Mouse (Mus musculus): Measurements from ENCODE around the gene Evi5l.

Evi5l gene

DNA sequence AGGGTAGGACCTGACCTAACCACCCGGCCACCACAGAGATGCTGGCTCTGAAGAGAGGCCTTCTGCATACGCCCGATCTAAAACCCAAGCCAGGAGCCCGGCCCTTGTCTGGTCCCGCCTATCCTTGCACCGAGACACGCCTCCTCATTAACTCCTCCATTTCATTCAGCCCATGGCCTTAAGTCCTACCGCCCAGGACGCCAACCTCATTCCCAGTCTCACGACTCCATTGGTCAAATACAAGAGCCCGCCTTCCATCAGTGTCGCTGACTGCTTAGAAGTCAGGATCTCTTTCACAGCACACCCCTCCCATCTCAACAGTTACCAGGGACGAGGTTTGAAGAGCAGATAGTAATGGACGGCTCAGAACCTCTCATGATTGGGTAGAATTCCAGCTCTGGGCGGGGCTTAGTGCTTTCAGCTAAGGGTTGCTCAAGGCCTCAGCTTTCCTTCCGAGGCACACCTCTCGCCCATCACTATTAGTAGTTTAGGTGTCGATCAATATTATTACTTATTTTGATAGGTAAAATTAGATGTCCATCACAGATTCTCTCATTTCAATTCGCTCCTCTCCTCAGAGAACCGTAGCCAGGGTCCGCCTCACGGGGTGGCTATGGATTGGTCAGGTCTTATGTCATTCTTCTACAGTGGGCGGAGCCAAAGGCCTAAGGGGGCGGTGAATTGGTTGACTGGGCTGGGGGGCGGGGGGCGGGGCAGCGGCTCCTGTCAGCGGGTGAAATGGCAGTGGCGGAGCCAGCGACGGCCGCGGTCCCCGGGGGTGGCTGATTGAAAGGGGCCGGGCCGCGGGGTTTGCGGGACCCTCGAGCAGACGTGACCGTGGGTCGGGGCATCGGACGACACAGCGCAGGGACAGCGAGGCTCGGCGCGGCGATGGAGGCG, at the start of gene Evi5l:
Evi5l (plus strand) TSS at position 716 of the 900 bp plus-strand sequence.
- DNase-seq (ENCODE audit: low read depth, low spot score) = peak; percentile 96

DNA sequence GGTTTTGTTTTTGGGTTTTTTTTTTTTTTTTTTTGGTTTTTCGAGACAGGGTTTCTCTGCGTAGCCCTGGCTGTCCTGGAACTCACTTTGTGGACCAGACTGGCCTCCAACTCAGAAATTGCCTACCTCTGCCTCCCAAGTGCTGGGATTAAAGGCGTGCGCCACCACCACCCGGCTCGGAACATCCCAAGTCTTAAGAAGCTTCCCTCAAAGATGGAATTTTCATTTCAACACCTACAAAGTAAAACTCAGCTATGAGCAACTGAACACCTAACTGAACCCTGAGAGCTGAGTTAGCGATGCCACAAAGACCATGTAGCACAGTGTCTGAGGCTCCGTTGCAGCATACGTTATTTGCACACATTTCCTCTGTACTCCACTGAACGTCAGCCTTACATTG, 32.6 kb upstream of the Evi5l start, which contains the start of gene Cd209g:
Cd209g (plus strand) TSS at position 301 of the 400 bp plus-strand sequence.
- no peak for DNase-seq (ENCODE audit: low read depth, low spot score)

DNA sequence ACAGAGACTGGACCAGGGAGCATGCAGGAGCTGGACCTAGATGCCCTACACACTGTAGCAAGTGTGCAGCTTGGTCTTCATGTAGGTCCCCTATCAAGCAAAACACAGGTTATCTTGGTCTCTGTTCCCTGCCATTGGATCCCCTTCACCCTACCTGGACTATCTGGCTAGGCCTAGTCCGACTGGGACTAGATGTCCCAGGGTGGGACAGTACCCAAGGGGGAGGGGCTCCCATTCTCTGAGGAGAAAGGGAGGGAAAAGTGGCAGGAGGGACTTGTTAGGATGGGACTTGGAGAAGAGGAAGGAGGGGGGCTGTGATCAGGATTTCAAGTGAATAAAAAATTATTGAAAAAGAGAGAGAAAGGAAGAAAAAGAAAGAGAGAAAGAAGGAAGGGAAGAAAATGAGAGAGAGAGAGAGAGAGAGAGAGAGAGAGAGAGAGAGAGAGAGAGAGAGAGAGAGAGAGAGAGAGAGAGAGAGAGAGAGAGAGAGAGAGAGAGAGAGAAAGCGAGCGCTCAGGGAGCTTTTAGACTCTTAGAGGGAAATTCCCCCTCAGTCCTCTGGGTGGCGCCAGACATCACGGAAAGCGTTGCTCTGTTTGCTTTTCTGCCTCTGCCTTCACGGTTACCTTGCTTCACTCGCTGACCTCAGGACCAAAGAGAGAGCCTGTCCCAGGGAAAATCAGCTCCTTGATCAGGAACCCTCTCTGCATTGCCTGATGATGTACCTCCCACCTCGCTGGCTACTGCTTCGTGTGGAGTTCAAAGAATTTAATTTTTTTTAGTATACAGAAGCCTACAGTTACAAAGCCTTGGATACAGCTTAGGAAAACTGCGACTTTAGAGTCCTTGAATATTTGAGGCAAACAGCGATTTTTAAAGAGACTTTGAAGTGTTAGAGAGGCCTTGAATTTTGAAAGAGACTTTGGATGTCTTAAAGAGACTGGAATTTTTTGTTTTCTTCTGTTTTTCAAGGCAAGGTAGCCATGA, 26.4 kb upstream of the Evi5l start:
- DNase-seq (ENCODE audit: low read depth, low spot score) = peak; percentile 42

DNA sequence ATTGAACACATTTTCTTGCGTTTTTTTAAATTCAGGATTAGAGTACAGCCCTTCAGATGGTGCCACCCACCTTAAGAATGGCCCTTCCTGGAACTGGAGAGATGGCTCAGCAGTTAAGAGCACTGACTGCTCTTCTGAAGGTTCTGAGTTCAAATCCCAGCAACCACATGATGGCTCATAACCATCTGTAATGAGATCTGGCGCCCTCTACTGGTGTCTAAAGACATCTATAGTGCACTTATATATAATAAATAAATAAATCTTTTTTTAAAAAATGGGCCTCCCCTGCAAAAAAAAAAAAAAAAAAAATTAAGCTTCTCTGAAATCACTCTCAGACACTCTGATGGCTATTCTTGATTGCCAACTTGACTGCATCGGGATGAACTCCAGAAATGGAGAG, 24.6 kb upstream of the Evi5l start:
- peak; percentile 22 for DNase-seq (ENCODE audit: low read depth, low spot score)

DNA sequence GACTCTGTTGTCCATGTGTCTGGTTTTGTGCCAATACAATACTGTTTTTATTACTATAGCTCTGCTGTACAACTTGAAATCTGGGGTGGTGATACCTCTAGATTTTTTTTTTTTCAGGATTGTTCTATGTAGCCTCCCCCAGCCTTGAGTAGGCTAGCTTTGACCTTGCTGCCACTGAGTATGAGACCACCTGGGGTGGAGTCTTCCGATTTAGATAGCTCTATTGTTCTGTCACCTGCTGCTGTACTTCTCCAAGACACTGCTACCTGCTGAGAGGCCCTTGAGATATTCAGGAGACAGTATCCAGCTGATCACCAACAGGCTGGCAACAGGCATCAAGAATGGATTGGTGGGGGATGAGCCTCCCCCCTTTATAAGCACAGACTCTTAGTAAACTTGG, 19.1 kb upstream of the Evi5l start:
- no peak for DNase-seq (ENCODE audit: low read depth, low spot score)

DNA sequence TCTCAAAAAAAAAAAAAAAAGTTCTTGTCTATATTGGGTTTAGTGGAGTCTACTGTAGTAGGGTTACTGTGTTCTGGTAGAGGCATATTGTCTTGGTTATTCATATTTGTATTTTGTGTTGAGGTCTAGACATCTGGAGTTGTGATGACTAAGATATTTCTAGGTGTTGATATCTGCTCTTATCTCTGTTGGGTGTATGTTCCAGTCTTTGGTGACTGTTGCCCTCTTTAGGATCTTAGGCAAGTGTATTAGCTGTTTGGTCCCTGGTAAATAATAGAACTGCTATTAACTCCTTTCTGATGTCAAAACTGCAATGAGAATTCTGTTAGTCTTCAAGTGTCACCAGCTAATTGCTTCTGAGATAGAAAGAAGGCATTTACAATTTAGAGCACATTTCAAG, 11.5 kb upstream of the Evi5l start:
- DNase-seq (ENCODE audit: low read depth, low spot score) = no peak

DNA sequence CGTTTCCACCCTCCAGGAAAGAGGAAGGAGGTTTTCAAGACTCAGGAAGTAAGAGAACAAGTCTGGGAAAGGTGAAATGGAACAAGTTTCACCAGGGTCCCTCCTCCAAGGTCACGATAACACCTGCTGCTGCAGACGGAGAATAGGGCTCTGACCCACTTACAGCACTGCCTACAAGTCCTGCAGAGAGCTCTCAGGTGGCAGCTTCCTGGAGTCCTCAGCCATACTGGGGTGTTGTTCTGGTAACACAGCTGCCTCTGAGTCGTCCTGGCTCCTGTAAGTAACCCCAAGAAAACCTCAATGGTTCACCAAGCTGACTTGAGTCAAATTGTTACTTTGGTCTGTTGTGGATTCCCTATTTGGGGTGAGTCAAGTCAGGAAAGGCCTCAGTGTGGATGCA, 3.6 kb upstream of the Evi5l start:
- no peak for DNase-seq (ENCODE audit: low read depth, low spot score)

DNA sequence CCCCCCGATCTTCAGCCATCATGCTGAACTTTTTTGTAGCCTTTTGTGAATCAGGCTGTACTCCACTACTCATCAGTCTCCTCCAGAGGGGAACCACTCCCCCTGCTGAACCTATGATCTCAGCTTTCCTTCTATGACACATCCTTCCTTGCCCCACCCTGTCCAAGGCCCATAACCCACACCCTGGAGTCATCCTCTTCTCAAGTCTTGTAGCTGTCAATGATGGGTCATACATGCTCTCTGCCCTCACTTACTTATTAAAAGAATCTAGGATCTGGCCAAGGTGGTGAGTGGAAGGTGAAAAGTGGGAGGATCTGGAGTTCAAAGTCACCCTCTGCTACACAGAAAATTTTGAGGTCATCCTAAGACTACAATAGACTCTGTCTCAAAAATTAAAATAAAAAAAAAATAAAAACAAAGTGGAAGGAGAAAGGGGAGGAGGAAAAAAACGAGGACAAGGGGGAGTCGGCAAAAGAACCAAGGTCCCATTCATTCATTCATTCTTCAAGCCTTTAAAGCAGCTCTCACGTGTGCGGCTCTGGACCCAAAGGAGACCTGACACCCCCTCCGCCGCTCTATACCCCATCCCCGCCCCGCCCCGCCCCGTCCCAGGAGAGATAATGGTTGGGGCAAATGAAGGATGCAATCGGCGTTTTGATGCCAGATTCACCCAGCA, 1.1 kb upstream of the Evi5l start:
- no peak for DNase-seq (ENCODE audit: low read depth, low spot score)

DNA sequence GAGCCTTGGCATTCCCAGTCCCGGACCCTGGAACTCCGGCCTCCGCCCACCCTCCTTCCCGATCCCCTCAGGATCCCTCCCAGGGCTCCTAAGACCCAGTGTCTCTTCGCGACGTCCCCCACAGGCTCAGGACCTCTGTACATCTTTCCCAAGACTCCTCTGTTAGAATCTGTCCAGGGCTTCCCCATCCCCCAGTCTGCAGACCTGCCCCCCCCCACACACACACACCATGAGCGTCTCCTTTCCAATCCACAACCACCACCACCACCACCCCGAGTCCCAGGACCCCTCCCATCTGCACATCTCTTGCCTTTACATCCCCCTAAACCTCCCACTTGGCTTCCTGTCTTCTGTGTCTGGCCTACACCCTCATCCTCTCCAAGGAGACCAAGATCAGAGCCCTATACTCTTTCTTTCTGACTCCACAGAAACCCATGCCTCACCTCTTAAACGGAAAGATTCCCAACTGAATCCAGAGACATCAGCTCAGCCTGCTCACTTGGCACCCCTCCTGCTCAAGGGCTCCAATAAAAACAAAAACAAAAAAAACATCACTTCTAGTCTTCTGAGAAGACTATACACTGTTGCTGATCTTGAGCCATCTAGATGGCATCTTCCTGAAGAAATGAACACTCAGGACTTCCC, 636 bp downstream of the Evi5l start:
- no peak for DNase-seq (ENCODE audit: low read depth, low spot score)

DNA sequence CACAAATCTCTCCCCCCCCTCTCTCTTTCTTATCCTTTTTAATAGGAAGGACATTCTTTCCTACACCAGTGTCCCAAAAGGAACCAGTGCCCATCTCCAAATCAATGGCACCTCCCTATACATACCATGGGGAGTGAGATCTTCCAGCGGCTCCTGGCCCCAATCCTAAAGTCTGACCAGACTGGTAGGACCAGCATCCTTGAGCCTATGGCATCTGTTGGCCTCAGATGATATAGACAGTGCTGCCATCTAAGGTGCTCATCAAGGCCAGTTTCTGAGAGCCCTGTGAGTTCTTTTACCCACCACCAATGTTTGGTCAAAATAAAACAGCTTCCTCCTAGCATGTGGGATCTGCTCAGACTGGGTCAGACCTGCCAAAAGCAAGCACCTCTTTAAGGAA, 1.6 kb downstream of the Evi5l start:
- no peak for DNase-seq (ENCODE audit: low read depth, low spot score)

DNA sequence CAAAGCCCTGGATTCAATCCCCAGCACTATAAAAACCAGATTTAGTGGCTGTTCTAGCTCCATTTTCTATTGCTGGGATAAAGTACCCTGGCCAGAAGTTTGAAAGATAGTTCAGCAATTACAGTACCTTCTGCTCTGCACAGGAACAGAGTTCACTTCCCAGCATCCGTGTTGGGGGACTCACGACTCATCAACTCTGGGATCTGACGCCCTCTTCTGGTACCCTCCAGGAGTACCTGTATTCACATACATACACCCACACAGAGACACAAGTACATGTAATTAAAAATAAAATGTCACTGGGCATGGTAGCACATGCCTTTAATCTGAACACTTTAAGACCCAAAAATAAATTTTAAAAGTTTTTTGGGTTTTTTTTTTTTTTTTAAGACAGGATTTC, 6.1 kb downstream of the Evi5l start:
- no peak for DNase-seq (ENCODE audit: low read depth, low spot score)

DNA sequence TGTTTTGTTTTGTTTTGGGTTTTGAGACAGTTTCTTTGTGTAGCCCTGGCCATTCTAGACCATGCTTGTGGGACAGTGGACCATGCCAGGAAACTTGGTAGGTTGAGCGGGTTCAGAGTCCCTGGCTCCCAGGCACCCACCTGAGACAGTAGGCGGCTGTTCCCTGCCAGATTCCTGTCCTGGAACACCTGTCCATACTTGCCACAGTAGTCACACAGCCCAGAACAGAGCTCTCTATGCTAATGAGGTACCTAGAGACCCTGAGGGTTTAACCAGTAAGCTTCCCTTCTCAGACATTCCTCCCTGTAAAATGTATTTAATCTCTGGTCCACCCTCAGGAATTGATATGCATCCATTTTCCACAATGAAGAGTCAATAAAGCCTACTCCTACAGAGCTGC, 7.7 kb downstream of the Evi5l start:
- DNase-seq (ENCODE audit: low read depth, low spot score) = no peak

DNA sequence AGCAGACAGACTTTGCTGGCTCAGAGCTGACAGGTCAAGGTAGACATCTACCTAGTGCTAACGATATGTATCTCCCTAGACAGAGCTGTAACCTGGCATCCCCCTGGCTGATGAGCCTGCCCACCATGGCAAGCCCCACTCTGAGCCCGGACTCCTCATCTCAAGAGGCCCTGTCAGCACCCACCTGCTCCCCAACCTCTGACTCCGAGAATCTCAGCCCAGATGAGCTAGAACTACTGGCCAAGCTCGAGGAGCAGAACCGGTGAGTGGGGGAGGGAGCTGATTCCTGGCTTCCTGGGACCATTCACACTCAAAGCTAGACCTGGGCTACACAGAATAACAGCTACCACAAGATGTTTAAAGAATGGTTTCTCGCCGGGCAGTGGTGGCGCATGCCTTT, 17.0 kb downstream of the Evi5l start:
- DNase-seq (ENCODE audit: low read depth, low spot score) = no peak

DNA sequence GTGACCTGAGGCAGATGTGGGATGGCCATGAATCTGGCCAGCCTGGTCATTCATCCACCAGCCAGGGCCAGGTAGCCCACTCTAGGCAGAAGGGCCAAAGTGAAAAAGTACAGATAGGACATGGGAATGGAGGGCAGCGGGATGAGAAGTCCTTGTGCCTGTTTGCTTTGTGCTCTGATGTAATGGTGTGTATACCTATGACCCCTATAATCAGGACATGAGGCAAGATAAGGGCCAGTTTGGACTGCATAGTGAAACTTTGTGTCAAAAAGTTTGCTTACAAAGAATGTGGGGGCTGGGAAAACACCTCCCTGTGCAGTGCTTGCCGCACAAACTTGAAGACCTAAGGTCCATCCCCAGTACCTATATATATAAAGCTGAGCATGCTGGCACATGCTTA, 19.8 kb downstream of the Evi5l start:
- no peak for DNase-seq (ENCODE audit: low read depth, low spot score)

DNA sequence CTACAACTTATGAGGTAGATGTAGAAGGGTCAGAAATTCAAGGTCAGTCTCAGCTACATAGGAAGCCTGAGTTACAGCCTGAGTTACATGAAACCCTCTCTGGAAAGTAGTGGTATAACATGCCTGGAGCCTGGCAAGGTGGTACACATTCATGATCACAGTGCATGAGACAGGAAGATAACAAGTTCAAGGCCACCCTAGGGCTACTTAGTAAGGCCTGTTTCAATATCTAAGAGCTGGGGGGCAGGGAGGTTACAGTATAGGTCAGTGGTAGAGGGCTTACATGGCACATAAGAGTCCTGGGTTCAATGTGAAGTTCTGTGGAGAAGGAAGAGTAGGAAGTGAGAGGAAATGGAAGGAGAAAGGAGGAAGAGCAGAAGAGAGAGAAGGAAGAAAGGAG, 22.2 kb downstream of the Evi5l start:
- peak; percentile 28 for DNase-seq (ENCODE audit: low read depth, low spot score)

DNA sequence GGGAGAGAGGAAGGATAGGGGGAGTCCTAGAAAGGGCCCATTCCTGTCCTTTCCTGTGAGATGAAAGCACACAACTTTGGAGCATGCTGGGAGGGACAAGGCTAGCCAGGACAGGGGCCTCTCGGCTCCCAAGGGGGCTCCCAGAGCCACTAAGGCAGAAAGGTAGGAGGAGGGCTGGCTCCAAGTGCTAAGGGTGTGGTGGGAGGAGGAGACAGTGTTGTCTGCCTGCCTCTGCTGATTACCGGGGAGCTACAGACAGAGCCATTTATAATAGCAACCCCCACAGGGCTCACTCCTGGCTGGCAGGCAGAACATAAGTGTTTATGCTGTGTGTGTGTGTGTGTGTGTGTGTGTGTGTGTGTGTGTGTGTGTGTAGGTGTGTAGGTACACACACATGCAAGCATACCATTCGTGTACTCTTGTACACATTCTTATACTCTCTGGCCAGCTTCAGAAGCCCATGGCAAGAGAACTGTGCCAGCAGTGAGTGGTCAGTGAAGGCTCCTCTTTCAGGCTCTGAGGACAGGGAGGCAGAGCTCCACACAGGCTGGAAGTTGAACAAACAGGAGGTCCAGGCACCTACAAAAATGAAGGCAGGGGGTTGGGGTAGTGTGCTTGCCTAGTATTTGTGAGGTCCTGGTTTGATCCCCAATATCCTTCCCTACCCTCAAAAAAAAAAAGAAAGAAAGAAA, 22.8 kb downstream of the Evi5l start:
- DNase-seq (ENCODE audit: low read depth, low spot score) = peak; percentile 57

DNA sequence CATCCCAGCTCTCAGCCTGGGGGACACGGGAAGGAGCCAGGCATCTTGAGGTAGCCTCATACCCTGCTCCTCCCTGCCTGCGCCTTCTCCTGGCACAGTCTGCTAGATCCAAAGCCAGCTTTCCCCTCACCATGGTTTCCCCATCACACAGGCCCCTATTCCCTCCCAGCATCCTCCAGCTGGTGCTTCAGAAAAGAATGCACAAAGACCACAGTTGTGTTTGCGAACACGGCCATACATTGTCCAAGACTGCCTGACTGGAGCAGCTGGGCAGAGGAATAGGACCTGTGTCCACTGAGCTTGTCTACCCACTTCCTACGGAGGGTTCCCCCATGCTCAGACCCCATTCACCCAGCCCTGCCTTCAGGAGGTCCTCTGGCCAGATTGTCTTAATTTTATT, 25.9 kb downstream of the Evi5l start:
- no peak for DNase-seq (ENCODE audit: low read depth, low spot score)

DNA sequence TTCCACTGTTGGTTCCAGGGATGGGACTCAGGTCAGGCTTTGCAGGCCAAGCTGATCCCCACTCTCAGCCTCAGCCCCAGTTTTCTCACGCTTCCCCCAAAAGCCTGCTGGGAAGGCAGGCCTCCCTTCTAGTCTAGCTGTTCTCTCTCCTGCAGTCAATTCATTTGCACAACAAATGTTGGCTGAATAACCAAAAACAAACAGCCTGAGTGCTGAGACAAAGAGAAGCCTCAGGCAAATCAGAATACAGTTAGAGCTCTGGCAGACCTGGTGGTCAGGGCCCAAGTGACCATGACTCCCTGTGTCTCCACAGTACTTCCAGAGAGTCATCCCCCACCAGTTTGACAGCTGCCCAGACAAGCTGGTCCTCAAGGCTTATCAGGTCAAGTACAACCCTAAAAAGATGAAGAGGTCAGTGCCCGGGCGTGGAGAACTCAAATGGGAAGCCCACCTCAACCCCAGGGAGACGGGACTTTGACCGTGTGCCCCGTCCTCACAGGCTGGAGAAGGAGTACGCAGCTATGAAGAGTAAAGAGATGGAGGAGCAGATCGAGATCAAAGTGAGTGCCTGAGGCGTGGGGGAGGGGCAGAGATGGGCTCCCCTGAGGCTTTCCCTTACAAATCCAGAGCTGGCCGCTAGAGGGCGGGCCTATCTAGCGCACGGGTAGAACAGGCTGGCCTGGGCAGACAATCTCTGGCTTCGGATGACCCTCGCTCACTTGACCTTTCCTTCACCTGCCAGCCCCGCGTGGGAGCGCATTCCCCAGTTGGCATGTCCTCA, 26.6 kb downstream of the Evi5l start:
- DNase-seq (ENCODE audit: low read depth, low spot score) = peak; percentile 52

DNA sequence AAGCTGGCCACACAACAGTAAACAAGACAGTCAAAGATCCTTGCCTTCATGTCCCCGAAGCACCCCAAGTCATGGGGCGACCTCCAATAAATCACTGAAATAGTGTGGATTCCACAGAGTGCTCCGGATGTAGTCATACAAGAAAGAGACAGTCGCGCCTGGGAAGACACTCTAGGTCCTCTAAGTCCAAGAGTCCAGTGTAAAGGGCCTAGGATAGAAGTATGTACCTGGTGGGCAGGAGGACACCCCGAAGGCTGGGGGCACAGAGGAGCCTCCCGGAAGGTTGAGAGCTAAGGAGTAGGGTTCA, 27.2 kb downstream of the Evi5l start:
- DNase-seq (ENCODE audit: low read depth, low spot score) = no peak

DNA sequence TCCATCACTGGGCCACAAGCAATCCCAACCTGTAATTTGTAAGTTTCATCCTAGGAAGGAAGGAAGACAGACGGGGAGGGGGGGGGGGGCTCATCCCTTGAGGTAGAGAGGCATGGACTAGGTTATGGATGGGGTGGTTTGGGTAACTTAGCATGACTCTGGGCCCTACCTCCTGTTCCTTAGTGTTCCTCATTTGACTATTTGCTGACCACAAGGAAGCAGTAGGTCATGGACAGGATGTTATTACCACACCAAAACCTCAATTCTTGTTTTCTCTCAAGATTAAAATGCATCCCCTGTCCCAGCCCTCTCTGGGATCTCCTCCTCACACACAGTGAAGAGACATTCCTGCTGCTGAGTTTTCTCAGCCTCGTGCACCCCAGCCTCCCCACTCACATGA, 35.0 kb downstream of the Evi5l start:
- no peak for DNase-seq (ENCODE audit: low read depth, low spot score)
